Mouse (Mus musculus): ENCODE data around the gene Cyp4f17.

GRCm38 (mm10) chr17:32474954-32475560 is 30.8 kb upstream of the Cyp4f17 start:
- no peak for TF ChIP-seq CTCF (IDR thresholded peaks at IDR 0.05; ENCODE audit: insufficient read depth, low read length)
- no peak for TF ChIP-seq POLR2A (IDR thresholded peaks at IDR 0.05; ENCODE audit: borderline replicate concordance, extremely low read depth, low read depth, low read length)

Data from lung, adult 2 months (tissue).